Comparison of ENCODE assay signal across 26 mouse cellular contexts in genomic region chr16:92404141-92404540, GRCm38 (mm10). TPM values are rescaled to one million over a fixed set of nuclear protein-coding genes. Genes with fewer than 3 reads are reported as not detected.
A peak's percentile ranks its signal among the peaks of the same experiment; 100 is the strongest.
DNase-seq lines count a peak whose midpoint lies in the region; ATAC-seq and TF ChIP-seq lines count a peak whose summit lies in the region.
"Had no signal": no experiment of that assay in that cellular context is flagged by ENCODE, and none has a peak within 500 bp of the region (broad histone marks: within the 10 kb centered on the region; RNA-seq: fewer than 3 reads in every experiment).

No protein-coding gene starts in this region.

- no peak for ATAC-seq in heart, embryonic 11.5 days (replicated peaks; ENCODE audit: insufficient number of reproducible peaks, low FRiP score, low TSS enrichment)
- ATAC-seq in lung, embryonic 15.5 days (ENCODE audit: borderline replicate concordance, extremely low read depth, low FRiP score, low TSS enrichment): no peak
- no peak for ATAC-seq in lung, postnatal 0 days
- ATAC-seq: activated CD4-positive, CD25-positive, alpha-beta regulatory T cell, adult 4 months; CD4-positive, CD25-positive, alpha-beta regulatory T cell, adult 4 months; forebrain, embryonic 13.5 days; forebrain, embryonic 15.5 days; Patski had no signal

- no peak for DNase-seq in heart, embryonic 10.5 days (ENCODE audit: low spot score)
- no peak for DNase-seq in lung, postnatal 4 days
- no peak for DNase-seq in lung, postnatal 0 days (ENCODE audit: low spot score)
- no peak for DNase-seq in lung, postnatal 25 days (ENCODE audit: low spot score)
- no peak for DNase-seq in gastrocnemius, postnatal 14 days
- DNase-seq: adrenal gland, adult 8-10 months; adrenal gland, postnatal 14 days; adrenal gland, postnatal 36 days; B cell, adult 2 months; cerebellum, adult 11-12 months; cerebellum, adult 2 months; cerebellum, adult 9-10 months; cerebellum, postnatal 10 days; cerebellum, postnatal 25 days had no signal

- no peaks in the 10 kb centered on the region for H3K9me3 ChIP-seq in heart, embryonic 10.5 days
- H3K9me3 ChIP-seq in heart, embryonic 11.5 days (replicated peaks; ENCODE audit: control insufficient read depth, low read length): no peaks in the 10 kb centered on the region
- H3K9me3 ChIP-seq in lung, embryonic 15.5 days: no peaks in the 10 kb centered on the region
- H3K9me3 ChIP-seq in lung, postnatal 0 days (ENCODE audit: low read length): no peaks in the 10 kb centered on the region
- H3K9me3 ChIP-seq: embryonic facial prominence, embryonic 12.5 days; forebrain, embryonic 13.5 days; forebrain, embryonic 15.5 days had no signal

- H3K4me2 ChIP-seq in heart, embryonic 11.5 days: no peak overlapping the region
- H3K4me2 ChIP-seq in lung, embryonic 15.5 days: no peak overlapping the region
- no peak overlapping the region for H3K4me2 ChIP-seq in lung, postnatal 0 days (replicated peaks; ENCODE audit: low read depth, low read length)
- H3K4me2 ChIP-seq: embryonic facial prominence, embryonic 12.5 days; forebrain, embryonic 13.5 days; forebrain, embryonic 15.5 days had no signal

- peaks cover 66% of the 10 kb centered on the region for H3K4me1 ChIP-seq in heart, embryonic 10.5 days
- H3K4me1 ChIP-seq in heart, embryonic 11.5 days (ENCODE audit: control insufficient read depth, insufficient read depth, low read length): peaks cover 39% of the 10 kb centered on the region
- peaks cover 57% of the 10 kb centered on the region for H3K4me1 ChIP-seq in lung, embryonic 15.5 days
- H3K4me1 ChIP-seq in lung, postnatal 0 days (ENCODE audit: insufficient read depth, low read depth, low read length): peaks cover 17% of the 10 kb centered on the region

- no peak for TF ChIP-seq CTCF in lung, postnatal 0 days (IDR thresholded peaks at IDR 0.05)

- H3K27ac ChIP-seq in heart, embryonic 10.5 days: peak overlapping the region; percentile 13; the same call in 1 of the 2 replicates
- H3K27ac ChIP-seq in heart, embryonic 11.5 days (ENCODE audit: low read depth, low read length): no peak overlapping the region
- peak overlapping the region; percentile 94 for H3K27ac ChIP-seq in lung, embryonic 15.5 days
- peak overlapping the region; percentile 86; the same call in 1 of the 2 replicates for H3K27ac ChIP-seq in lung, postnatal 0 days (ENCODE audit: low read length)
- H3K27ac ChIP-seq: embryonic facial prominence, embryonic 10.5 days; embryonic facial prominence, embryonic 12.5 days; forebrain, embryonic 13.5 days; forebrain, embryonic 15.5 days had no signal

- H3K36me3 ChIP-seq in heart, embryonic 10.5 days: no peaks in the 10 kb centered on the region
- no peaks in the 10 kb centered on the region for H3K36me3 ChIP-seq in heart, embryonic 11.5 days (ENCODE audit: control insufficient read depth, insufficient read depth, low read length)
- H3K36me3 ChIP-seq in lung, embryonic 15.5 days: no peaks in the 10 kb centered on the region
- no peaks in the 10 kb centered on the region for H3K36me3 ChIP-seq in lung, postnatal 0 days (ENCODE audit: insufficient read depth, low read length)
- H3K36me3 ChIP-seq: embryonic facial prominence, embryonic 12.5 days; forebrain, embryonic 15.5 days had no signal

- no peak overlapping the region for H3K9ac ChIP-seq in heart, embryonic 11.5 days (ENCODE audit: low read depth, low read length)
- H3K9ac ChIP-seq in lung, embryonic 15.5 days: no peak overlapping the region
- H3K9ac ChIP-seq in lung, postnatal 0 days (replicated peaks; ENCODE audit: low read depth): no peak overlapping the region
- H3K9ac ChIP-seq: embryonic facial prominence, embryonic 12.5 days; forebrain, embryonic 13.5 days; forebrain, embryonic 15.5 days had no signal

- TF ChIP-seq EP300 in lung, postnatal 0 days (IDR thresholded peaks at IDR 0.05): no peak

- 87% methylated on average over 2 of the region's 2 CpGs for WGBS in heart, embryonic 10.5 days
- 92% methylated on average over 2 of the region's 2 CpGs for WGBS in heart, embryonic 11.5 days (ENCODE audit: insufficient replicate concordance)
- WGBS in lung, embryonic 15.5 days: 78% methylated on average over 2 of the region's 2 CpGs
- 62% methylated on average over 2 of the region's 2 CpGs for WGBS in lung, postnatal 0 days

- H3K27me3 ChIP-seq in heart, embryonic 10.5 days (ENCODE audit: insufficient read depth, poor library complexity, severe bottlenecking): no peaks in the 10 kb centered on the region
- no peaks in the 10 kb centered on the region for H3K27me3 ChIP-seq in heart, embryonic 11.5 days (ENCODE audit: control insufficient read depth, insufficient read depth, low read length)
- H3K27me3 ChIP-seq in lung, embryonic 15.5 days: no peaks in the 10 kb centered on the region
- no peaks in the 10 kb centered on the region for H3K27me3 ChIP-seq in lung, postnatal 0 days (replicated peaks; ENCODE audit: insufficient read depth, low read length)
- H3K27me3 ChIP-seq: embryonic facial prominence, embryonic 12.5 days; forebrain, embryonic 15.5 days; Patski had no signal

- intact Hi-C loops in gastrocnemius, postnatal 14 days (cut with DNase I; ENCODE audit: low total_unique reads): no loop called here

- H3K4me3 ChIP-seq in heart, embryonic 10.5 days: no peak overlapping the region
- H3K4me3 ChIP-seq in heart, embryonic 11.5 days (ENCODE audit: low read depth, low read length): no peak overlapping the region
- H3K4me3 ChIP-seq in lung, embryonic 15.5 days: no peak overlapping the region
- no peak overlapping the region for H3K4me3 ChIP-seq in lung, postnatal 0 days (ENCODE audit: low read depth, low read length)
- H3K4me3 ChIP-seq: embryonic facial prominence, embryonic 10.5 days; embryonic facial prominence, embryonic 12.5 days; forebrain, embryonic 13.5 days; forebrain, embryonic 15.5 days had no signal

RNA-seq across cellular contexts. Expression of gene Kcne1, which starts 44.9 kb away (rescaled TPM):
- 21.3 and 54.9 TPM in 2 replicates for polyA plus RNA-seq in heart, embryonic 10.5 days (2016; fragmentation: Nextera tagmentation; extraction: Ambion mirVana)
- 64.5 TPM in 2 replicates for polyA plus RNA-seq in heart, embryonic 11.5 days (2014; fragmentation: Nextera tagmentation; extraction: Ambion mirVana)
- polyA plus RNA-seq in lung, embryonic 15.5 days (2015; fragmentation: Nextera tagmentation; extraction: Ambion mirVana): 1.1 and 1.8 TPM in 2 replicates
- polyA plus RNA-seq in lung, postnatal 0 days (2015; fragmentation: Nextera tagmentation; extraction: Ambion mirVana): 0.14 TPM in 1 of 2 replicates, not detected in the other
- total RNA-seq in gastrocnemius, postnatal 14 days (2021): not detected
- total RNA-seq: adrenal gland, adult 18-20 months; adrenal gland, adult 8-10 months; adrenal gland, postnatal 14 days; adrenal gland, postnatal 36 days; ES-E14 had no signal
- polyA plus RNA-seq: activated CD4-positive, CD25-positive, alpha-beta regulatory T cell, adult 4 months; CD4-positive, CD25-positive, alpha-beta regulatory T cell, adult 4 months; cortical plate, adult 2 months; forebrain, embryonic 13.5 days; forebrain, embryonic 15.5 days; Patski had no signal
